Mouse (Mus musculus) limb, embryonic 12.5 days (tissue): Measurements from ENCODE around the gene Efna5. TPM values are rescaled to one million over a fixed set of nuclear protein-coding genes. Genes with fewer than 3 reads are reported as not detected.

Experiments used
- ATAC-seq: fragments of 200-750 bp; cut with Nextera tagmentation; 2 replicates; pipeline ENCODE4 v1.8.0; 2017; ENCODE audit warnings: low read depth, moderate TSS enrichment; ENCODE audit not compliant: insufficient number of reproducible peaks, insufficient read depth, low FRiP score, low TSS enrichment
- H3K27ac ChIP-seq: fragments of 300-500 bp; sonication (generic); 2 replicates; pipeline ENCODE4 v1.5.1; 2016; ENCODE audit warnings: mild to moderate bottlenecking, moderate library complexity
- H3K27me3 ChIP-seq: fragments of 300-500 bp; sonication (generic); 2 replicates; pipeline ENCODE4 v1.6.1; 2016; ENCODE audit warnings: mild to moderate bottlenecking, moderate library complexity
- H3K36me3 ChIP-seq: fragments of 300-500 bp; sonication (generic); 2 replicates; pipeline ENCODE4 v1.6.1; 2016; ENCODE audit warnings: mild to moderate bottlenecking, moderate library complexity
- H3K4me1 ChIP-seq: fragments of 300-500 bp; sonication (generic); replicated peaks from 2 replicates; pipeline ENCODE4 v1.6.1; 2016
- H3K4me2 ChIP-seq: fragments of 300-500 bp; sonication (generic); 2 replicates; pipeline ENCODE4 v1.6.1; 2016; ENCODE audit warnings: mild to moderate bottlenecking, moderate library complexity
- H3K4me3 ChIP-seq: fragments of 300-500 bp; sonication (generic); replicated peaks from 2 replicates; pipeline ENCODE4 v1.5.1; 2016; ENCODE audit warnings: mild to moderate bottlenecking
- H3K9ac ChIP-seq: fragments of 300-500 bp; sonication (generic); replicated peaks from 2 replicates; pipeline ENCODE4 v1.6.1; 2016; ENCODE audit warnings: mild to moderate bottlenecking, moderate library complexity
- H3K9me3 ChIP-seq: fragments of 300-500 bp; sonication (generic); 2 replicates; pipeline ENCODE4 v1.6.1; 2016; ENCODE audit warnings: mild to moderate bottlenecking, moderate library complexity
- WGBS: fragments of 180-500 bp; shearing (Covaris S2); methylation state at CpG from one replicate; pipeline ENCODE4 v1.1.7; 2016; 5-methylcytosine and 5-hydroxymethylcytosine counted together
- polyA plus RNA-seq: library from polyadenylated mRNA; unstranded; fragments of >200 nt; fragmentation: Nextera tagmentation; extraction: Ambion mirVana; gene quantifications from 2 replicates; pipeline ENCODE4 v1.2.1, GENCODE M21; 2016

The Efna5 gene
- polyA plus RNA-seq, 1 experiment from 2014 or later, result 38.2 TPM

DNA sequence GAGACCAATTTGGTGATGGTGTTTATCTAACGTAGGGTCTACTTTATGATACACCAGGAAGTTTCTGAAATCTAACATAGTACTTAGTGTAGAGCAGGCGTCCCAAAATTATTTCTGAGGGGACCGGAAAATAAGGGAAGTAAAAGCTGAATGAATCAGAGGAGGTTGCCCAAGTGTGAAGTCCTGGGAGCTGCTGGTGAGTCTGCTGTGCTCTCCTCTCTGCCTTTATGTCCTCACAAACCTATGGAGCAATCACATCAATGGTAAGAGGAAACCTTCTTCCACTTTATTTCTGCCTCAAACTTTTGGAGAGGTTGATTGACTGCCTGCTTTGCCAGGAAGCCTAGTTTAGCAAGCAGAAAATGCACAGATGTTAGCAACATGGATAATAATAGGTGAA lies 257.9 kb downstream of the Efna5 start:
- Histone ChIP-seq H3K9ac (no peak overlapping the region), H3K36me3 (no peaks in the 10 kb centered on the region), H3K4me3 (no peak overlapping the region), H3K27ac (no peak overlapping the region), H3K9me3 (no peaks in the 10 kb centered on the region), H3K27me3 (no peaks in the 10 kb centered on the region), H3K4me2 (no peak overlapping the region), H3K4me1 (peaks cover 21% of the 10 kb centered on the region)
- no peak for ATAC-seq
- WGBS, result 84% methylated on average over 3 of the region's 3 CpGs

DNA sequence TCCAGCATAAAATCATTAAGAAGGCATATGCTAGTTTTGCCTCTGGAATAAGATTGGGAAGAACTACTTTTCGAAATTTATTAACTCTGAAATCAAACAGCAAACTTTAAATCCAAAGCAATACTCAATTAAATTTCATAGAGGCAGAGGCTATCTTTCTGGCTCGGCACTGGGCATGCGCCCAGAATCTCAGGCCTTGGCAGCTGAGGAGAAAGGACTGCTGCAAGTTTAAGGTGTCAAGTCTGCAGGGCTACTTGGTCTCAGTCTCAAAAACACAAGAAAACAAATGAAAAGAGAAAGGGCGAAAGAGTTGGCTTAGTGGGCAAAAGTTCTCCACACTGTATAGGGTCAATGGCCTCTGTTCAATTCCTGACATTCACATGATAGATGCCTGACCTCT lies 258.6 kb downstream of the Efna5 start:
- Histone ChIP-seq H3K9ac (no peak overlapping the region), H3K9me3 (no peaks in the 10 kb centered on the region), H3K4me3 (no peak overlapping the region), H3K27me3 (no peaks in the 10 kb centered on the region), H3K4me1 (peaks cover 21% of the 10 kb centered on the region), H3K4me2 (no peak overlapping the region), H3K36me3 (no peaks in the 10 kb centered on the region), H3K27ac (no peak overlapping the region)
- 89% methylated on average over 4 of the region's 4 CpGs for WGBS
- ATAC-seq, result no peak

DNA sequence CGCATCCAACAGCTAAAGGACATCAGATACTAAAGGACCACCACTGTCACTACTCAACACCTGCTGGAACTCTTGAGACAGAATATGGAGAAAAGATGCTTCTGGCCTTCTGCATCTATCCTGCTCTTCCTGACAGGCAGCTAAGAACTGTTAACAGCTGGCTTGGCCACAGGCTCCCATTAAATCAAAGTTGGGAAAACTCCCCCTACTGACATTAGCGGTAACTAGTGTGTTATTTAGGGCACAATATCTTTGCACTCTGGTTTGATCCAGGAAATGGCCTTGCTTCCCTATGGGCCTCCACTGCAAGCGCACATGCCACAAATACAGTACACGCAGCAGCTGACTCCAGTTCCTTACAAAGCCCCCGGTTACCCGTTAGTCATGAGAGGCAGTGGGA lies 266.0 kb downstream of the Efna5 start:
- Histone ChIP-seq H3K4me1 (peaks cover 21% of the 10 kb centered on the region), H3K9me3 (no peaks in the 10 kb centered on the region), H3K4me2 (no peak overlapping the region), H3K27ac (no peak overlapping the region), H3K36me3 (no peaks in the 10 kb centered on the region), H3K4me3 (no peak overlapping the region), H3K27me3 (no peaks in the 10 kb centered on the region), H3K9ac (no peak overlapping the region)
- no peak; the same call in 1 of the 2 replicates for ATAC-seq
- WGBS, result 52% methylated on average over 6 of the region's 6 CpGs

DNA sequence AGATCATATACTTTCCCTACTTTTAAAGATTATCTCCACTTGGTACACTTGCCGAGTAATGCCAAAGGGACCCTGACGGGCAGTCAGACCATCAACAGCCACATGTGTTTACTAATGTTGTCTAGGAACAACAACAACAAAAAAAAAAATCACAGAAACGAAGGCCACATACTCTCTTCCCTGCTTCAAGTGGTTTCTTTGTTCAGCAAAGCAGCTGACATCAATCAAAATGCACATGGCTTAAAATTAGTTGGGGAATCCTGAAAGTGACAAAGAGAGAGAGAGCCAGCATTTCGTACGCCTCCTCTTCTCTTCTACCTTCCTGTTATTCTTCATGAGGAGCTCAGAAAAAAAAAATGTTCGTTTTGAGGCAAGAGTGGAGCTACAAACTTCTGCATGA lies 266.4 kb downstream of the Efna5 start:
- H3K36me3 ChIP-seq, result no peaks in the 10 kb centered on the region
- H3K9ac ChIP-seq, result no peak overlapping the region
- peaks cover 21% of the 10 kb centered on the region for H3K4me1 ChIP-seq
- H3K27ac ChIP-seq, result no peak overlapping the region
- H3K4me2 ChIP-seq, result no peak overlapping the region
- 50% methylated on average over 6 of the region's 6 CpGs for WGBS
- no peak overlapping the region for H3K4me3 ChIP-seq
- no peak for ATAC-seq
- H3K9me3 ChIP-seq, result no peaks in the 10 kb centered on the region
- H3K27me3 ChIP-seq, result no peaks in the 10 kb centered on the region

DNA sequence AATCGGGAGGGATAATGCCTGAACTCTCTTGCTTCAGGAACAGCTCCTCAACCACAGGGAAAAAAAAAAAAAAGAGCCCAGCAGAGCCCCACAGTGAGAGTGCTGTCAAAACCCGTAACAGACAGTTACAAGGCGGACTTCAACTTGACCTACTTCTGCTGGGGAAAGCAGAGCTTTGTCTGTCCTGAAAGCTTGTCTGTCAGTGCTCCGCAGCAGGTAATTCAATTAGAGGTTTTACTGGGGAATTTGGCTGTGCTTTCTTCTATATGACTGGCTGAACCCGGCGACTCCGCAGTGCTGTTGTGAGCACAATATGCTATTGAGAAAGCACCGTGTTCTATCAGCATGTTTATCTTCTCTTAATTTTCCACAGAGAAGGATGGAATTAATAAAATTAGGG lies 266.9 kb downstream of the Efna5 start:
- 20% methylated on average over 8 of the region's 8 CpGs for WGBS
- H3K4me2 ChIP-seq, result no peak overlapping the region
- ATAC-seq, result no peak
- no peaks in the 10 kb centered on the region for H3K9me3 ChIP-seq
- H3K9ac ChIP-seq, result no peak overlapping the region
- H3K4me1 ChIP-seq, result peaks cover 21% of the 10 kb centered on the region
- H3K4me3 ChIP-seq, result no peak overlapping the region
- H3K36me3 ChIP-seq, result no peaks in the 10 kb centered on the region
- H3K27me3 ChIP-seq, result no peaks in the 10 kb centered on the region
- H3K27ac ChIP-seq, result no peak overlapping the region

DNA sequence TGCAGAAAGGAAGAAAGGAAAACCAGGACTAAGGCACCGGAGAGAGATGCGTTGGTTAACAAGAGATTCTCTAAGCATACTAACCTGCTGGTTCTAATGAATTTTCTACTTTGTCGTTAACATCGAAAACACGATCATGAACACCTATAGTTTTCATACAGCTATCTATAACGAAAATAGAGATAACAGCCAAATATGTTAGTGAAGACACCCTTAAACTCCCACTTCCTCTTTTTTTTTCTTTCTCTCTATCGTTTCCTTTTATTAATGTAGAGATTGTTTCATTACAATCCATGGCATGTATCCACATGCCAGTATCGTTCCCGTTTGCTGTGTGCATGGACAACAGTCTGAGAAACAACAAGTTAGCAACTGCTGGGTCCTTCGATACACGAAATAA lies 267.9 kb downstream of the Efna5 start:
- Histone ChIP-seq H3K4me3 (no peak overlapping the region), H3K9ac (no peak overlapping the region), H3K27ac (no peak overlapping the region), H3K27me3 (no peaks in the 10 kb centered on the region), H3K36me3 (no peaks in the 10 kb centered on the region), H3K9me3 (no peaks in the 10 kb centered on the region), H3K4me2 (no peak overlapping the region), H3K4me1 (peaks cover 21% of the 10 kb centered on the region)
- WGBS, result 94% methylated on average over 11 of the region's 11 CpGs
- ATAC-seq, result no peak

DNA sequence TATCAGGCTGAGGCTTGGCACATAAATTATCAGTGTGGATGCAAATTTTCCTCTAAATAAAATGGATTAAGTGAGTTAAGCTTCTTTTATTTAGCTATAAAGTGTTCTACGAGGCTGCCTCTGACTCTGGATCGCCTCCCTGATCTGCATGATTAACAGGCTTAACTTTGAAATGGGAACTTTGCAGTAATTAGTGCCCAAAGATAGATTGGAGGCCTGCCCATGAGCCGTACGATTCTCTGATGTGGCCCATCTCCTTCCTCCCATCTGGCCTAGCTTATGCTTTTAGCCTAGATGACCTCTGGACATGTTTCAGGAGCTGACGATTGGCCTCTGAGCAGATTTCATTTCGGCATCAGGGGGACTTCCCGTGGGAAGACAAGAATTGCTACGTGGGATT lies 273.0 kb downstream of the Efna5 start:
- H3K27ac ChIP-seq, result no peak overlapping the region
- H3K4me2 ChIP-seq, result no peak overlapping the region
- no peaks in the 10 kb centered on the region for H3K9me3 ChIP-seq
- no peak for ATAC-seq
- H3K4me3 ChIP-seq, result no peak overlapping the region
- peaks cover 6% of the 10 kb centered on the region; the same call in 1 of the 2 replicates for H3K36me3 ChIP-seq
- H3K27me3 ChIP-seq, result no peaks in the 10 kb centered on the region
- peaks cover 23% of the 10 kb centered on the region for H3K4me1 ChIP-seq
- H3K9ac ChIP-seq, result no peak overlapping the region
- 39% methylated on average over 8 of the region's 8 CpGs for WGBS

DNA sequence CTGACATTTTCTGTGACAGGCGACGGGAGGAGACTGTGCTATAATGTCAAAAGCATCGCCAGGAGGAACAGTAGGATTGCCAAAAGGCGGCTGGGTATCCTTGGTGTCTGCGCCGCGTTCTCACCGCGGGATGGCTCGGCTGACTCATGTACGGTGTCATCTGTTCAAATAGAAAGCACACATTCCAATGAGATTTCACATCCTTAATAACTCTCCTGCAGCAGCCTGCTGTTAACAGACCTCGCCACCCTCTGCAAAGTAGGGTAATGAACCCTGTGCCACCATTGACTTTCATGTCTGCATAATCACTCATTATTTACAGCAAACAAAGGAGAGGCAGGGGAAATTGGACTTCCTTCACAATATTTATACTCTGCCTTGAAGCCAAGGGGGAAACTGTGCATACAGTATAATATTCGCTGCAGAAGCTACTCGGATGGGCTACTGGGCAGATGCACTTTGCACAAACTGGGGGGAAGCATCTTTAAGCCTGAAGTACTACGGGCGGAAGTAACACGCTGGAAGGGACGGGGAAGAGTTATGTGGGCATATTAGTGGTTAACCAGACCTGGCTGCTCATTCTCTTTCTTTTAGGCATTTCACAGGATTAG lies 273.7 kb downstream of the Efna5 start:
- Histone ChIP-seq H3K4me2 (no peak overlapping the region), H3K27me3 (no peaks in the 10 kb centered on the region), H3K4me3 (no peak overlapping the region), H3K27ac (no peak overlapping the region), H3K4me1 (peaks cover 23% of the 10 kb centered on the region), H3K9ac (no peak overlapping the region), H3K9me3 (no peaks in the 10 kb centered on the region), H3K36me3 (peaks cover 6% of the 10 kb centered on the region; the same call in 1 of the 2 replicates)
- WGBS, result 82% methylated on average over 18 of the region's 18 CpGs
- no peak for ATAC-seq

DNA sequence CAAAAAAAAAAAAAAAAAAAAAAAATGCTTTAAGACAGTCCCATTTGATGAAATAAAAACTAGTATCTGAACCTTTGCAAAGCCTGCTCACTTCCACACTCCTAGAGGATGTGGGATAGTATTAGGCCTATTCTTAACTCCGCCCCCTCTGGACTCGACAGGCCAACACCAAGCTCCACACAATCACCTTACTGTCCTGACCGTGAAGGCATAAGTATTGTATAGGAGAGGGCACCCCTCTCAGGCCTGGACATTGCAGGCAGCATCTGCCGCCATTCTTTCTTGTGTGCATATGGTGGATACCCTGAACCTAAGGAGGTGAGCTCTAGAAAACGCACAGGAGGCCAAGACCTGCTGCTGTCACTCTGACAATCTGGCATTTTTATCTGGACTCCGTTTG lies 274.4 kb downstream of the Efna5 start:
- H3K9ac ChIP-seq, result no peak overlapping the region
- H3K36me3 ChIP-seq, result peaks cover 6% of the 10 kb centered on the region; the same call in 1 of the 2 replicates
- no peaks in the 10 kb centered on the region for H3K9me3 ChIP-seq
- WGBS, result 87% methylated on average over 6 of the region's 6 CpGs
- H3K27ac ChIP-seq, result no peak overlapping the region
- H3K4me3 ChIP-seq, result no peak overlapping the region
- H3K27me3 ChIP-seq, result no peaks in the 10 kb centered on the region
- ATAC-seq, result no peak
- H3K4me2 ChIP-seq, result no peak overlapping the region
- H3K4me1 ChIP-seq, result peaks cover 23% of the 10 kb centered on the region

DNA sequence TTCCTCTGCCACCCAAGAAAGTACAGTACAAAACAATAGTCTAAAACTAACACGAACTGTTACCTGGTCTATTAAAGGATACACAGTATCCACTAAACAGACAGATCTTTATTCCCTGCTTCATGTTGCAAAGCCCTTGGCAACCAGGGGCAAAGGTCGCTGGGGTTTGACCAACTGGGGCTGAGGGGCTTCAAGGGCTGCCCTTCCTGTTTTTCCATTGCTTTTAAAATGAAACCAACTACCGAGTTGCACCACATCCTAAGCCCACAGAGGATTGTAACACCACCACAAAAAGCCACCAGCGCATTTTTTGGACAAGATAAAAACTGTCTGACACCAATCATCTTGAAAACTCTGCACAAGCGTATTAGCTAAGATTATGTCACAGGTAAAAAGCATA lies 276.8 kb downstream of the Efna5 start:
- no peak overlapping the region for H3K4me3 ChIP-seq
- WGBS, result 68% methylated on average over 5 of the region's 5 CpGs
- H3K4me2 ChIP-seq, result no peak overlapping the region
- no peak overlapping the region for H3K9ac ChIP-seq
- H3K36me3 ChIP-seq, result peaks cover 6% of the 10 kb centered on the region; the same call in 1 of the 2 replicates
- H3K9me3 ChIP-seq, result no peaks in the 10 kb centered on the region
- H3K27ac ChIP-seq, result no peak overlapping the region
- peaks cover 23% of the 10 kb centered on the region for H3K4me1 ChIP-seq
- H3K27me3 ChIP-seq, result no peaks in the 10 kb centered on the region
- ATAC-seq, result no peak

DNA sequence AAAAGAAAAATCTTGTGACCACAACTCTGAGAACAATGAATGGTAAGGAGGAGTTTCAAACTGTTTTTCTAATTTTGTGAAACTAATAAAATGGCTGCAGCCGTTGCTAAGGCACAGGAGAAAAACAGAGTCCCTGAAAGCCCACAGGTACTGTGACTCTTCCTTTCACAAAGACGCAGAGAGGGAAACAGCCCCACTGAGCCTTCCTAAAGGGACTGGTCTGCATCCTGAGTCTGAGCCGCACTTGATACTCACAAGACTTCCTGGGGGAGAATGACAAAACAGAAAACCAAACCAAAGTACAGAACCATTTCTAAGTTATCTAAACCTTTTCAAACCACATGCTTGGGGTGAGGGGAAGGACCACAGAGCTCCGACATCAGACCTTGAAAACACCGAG lies 277.5 kb downstream of the Efna5 start:
- H3K4me1 ChIP-seq, result peaks cover 23% of the 10 kb centered on the region
- H3K27me3 ChIP-seq, result no peaks in the 10 kb centered on the region
- ATAC-seq, result no peak

More for the DNA sequence above, 277.5 kb downstream of the Efna5 start:
- Histone ChIP-seq H3K9ac (no peak overlapping the region), H3K4me2 (no peak overlapping the region), H3K27ac (no peak overlapping the region), H3K36me3 (peaks cover 6% of the 10 kb centered on the region; the same call in 1 of the 2 replicates), H3K4me3 (no peak overlapping the region), H3K9me3 (no peaks in the 10 kb centered on the region)
- WGBS, result 42% methylated on average over 5 of the region's 5 CpGs
